Mouse (Mus musculus) naive thymus-derived CD4-positive, alpha-beta T cell, adult 2 months (primary cell): ENCODE results near the gene Mpl.

ENCODE experiments used
- DNase-seq: peaks from one replicate; pipeline ENCODE4 v3.0.0-alpha.2; 2011; ENCODE audit warnings: low read depth

Mpl gene

DNA sequence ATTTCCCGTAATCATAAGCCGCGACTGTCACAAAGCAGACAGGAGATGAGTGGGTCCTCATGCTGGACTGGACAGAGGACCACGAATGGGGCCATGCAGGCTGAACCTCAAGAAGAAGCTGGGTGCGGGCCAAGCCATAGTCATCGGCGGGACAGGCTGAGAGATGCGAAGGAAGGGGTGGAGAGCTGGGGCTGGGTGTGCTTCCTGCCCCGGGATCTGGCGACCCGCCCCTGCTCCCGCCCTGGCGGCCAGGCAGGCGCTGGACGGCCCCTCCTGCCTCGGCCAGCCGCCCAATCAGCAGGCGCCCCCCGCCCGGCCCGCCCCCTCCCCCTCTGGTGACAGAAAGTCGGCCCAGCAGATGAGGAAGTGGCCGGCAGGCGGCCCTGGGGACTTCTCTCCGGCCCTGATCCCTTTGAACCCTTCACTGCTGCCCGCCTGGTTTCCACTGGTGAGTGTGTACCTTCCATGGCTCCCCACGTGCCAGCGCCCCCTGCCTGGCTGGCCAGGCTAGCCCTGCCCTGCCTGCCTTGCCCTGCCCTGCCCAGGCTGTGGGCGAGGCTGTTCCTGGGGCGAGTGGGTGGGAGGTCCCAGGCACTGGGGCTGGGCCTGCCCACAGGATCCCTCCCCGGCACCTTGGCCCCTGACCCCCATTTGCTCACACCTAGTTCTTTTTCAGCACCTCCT lies 29.4 kb downstream of the Mpl start, which contains the start of gene Elovl1:
Gene Elovl1, plus strand, starts transcription at position 326 of the 684 bp plus-strand sequence.
- peak; percentile 78 for DNase-seq

DNA sequence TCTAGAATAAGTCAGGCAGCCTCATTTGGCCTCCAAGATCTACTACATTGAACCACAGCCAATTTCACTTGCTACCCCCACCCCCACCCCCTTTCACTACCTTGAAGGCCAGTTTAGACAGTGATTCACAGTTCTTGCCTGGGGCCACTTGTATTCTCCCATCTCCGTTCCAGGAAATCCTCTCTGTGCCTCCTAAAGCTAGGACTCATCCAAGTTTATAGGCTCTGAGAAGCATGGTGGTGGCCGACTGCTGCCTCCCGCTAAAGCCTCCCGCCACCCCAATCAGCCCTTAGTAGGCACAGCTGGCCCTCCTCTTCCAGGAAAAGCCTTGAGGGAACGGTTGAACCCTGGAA lies 29.9 kb downstream of the Mpl start:
- DNase-seq: no peak

DNA sequence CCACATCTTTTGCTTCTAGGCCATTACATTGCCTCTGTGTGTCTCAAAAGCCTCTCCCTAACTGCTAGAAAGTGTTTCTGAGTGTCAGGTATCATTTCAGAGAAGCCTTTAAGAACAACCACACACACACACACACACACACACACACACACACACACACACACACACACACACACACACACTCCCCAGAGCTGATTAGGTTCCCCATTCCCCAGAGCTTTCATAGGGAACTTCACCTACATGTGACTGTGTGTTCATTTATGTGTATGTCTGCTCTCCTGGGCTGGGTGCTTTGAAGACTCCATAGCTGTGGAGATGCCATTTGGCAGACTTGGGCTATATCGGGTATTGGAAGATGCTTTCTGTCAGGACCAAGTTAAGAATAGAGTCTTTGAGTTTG lies 31.9 kb downstream of the Mpl start:
- no peak for DNase-seq

DNA sequence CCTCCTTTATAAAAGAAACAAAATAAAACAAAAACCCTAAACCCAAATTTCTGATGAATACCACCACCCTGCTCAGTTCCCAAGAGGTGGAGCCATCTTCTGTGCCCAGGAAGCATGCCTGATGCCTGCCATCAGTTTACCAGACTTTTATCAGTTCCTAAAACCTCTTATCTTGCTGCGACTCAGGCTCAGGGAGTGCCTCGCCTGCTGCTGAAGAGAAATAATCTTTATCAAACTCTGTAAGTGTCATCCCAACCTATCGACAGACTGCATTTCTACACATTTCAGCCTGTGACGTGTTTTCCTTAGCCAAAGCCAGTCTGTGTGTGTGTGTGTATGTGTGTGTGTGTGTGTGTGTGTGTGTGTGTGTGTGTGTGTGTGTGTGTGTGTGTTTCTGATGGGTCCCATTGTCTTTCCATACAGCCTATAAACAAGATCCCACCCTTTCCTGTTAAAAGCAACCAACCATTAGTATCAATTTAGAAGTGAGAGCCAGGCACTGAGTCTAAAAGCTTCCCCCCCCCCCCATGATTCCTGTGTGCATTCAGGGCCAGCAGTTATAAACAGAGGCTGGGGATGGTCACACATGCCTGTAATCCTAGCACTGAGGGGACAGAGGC lies 32.7 kb downstream of the Mpl start:
- DNase-seq: no peak

DNA sequence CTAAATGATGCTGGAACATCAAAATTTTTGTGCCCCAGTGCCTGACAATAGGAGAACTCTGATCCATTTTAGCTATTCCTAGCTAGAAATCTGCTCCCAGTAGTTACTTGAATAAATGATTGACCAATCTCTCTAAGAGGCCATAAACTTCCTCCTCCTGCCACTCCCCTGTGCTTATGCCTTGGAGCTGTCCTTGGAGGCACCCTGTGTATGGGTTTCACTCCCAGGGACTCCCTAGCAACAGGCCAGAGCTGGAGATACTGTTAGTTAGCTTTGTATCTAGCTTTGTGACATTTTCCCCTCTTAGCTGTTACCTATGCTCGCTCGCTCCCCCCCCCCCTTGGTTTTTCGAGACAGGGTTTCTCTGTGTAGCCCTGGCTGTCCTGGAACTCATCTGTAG lies 35.9 kb downstream of the Mpl start:
- DNase-seq: no peak

DNA sequence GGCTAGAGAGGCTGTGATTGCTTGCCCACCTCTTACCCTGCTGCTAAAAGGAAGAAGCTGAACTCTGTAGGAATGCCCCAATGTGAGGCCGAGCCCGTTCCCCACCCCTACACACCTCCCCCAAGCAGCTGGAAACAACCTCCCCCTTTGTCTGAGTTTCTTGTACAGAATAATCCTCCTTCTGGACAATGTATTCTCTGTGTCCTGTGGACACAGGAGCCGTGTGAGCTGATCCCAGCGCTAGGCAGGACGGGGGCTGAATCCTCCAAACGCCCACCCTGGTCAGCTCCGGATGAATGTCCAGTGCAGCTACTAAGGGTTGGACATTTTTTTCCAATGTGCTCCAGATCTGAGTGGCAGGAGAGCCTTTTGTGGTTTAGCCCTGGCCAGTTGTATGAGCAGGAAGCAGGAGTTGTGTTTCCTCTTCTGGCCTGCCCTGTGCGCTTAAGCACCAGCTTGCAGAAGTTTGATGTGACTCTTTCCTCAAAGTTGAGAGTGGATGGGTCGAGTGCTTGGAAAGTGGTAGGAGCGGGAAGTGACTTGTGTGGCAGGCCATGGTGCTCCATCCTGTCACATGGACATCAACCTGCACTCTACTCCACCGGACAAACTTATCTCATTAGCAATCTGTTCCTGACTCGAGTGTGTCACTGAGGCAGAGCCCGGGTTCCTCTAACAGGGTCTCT lies 40.1 kb downstream of the Mpl start:
- DNase-seq: no peak

DNA sequence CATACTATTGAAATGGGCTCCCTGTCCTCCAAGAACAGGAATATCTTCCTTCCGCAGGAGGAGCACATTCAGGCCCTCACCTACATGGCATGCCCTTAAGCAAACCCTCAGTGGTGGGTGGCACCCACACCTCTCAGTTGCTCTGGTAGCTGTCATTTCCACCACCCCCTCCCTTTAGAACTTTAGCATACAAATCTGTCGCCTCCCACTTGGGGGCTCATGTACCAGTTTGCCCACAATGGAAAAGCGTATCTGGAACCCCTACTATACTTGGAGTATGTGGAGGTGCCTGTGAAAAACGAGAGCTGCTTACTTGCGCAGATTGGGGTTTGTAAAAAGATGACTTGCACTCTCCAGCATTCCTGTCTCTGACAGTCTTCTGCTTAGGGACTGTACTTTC lies 41.0 kb downstream of the Mpl start:
- no peak for DNase-seq

DNA sequence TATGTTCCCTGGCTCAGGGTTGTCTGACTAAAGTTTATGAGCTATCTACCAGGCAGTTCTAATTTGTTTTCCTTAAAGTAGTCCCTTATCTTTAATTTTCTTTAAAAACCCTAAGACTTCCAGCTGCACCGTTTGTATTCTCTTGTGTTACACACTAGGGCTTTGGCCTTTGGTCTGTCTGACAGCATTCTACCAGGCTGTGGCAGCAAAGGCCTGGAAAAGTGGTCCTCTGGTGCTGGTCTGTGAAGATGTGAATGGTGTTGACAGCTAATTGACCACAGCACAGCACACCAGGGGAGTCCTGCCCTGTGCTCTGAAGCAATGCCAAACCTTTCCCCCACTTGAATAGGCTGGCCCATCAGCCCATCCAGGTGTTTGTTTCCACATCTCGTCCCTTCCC lies 41.5 kb downstream of the Mpl start:
- no peak for DNase-seq

DNA sequence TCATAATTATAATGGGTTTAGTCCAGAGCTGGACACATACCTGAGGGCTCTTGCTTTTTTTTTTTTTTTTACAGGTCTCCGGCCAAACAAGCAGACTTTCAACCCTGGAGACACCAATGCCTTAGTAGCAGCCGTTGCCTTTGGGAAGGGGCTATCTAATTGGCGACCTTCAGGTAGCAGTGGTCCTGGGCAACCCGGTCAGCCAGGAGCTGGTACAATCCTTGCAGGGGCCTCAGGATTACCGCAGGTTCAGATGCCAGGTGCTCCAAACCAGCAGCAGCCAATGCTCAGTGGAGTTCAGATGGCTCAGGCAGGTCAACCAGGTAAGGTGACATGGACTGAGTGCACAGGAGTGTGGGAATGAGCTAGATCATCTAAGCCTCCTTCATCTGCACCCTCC lies 43.8 kb downstream of the Mpl start:
- no peak for DNase-seq

DNA sequence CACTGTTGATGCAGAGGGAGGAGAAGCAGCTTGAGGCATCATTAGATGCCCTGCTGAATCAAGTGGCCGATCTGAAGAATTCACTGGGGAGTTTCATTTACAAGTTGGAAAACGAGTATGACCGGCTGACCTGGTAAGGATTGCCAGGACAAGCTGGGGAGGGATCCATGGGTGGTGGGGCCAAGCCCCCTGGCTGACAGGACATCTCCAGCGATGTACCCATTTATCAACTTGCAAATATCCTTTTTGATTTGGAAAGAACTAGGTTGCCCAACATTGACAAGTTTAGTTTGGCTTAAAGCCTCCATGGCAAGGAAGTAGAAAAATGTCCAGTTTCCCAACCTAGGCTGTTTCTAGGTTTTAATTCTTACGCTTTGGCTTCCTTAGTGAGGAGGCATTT lies 46.4 kb downstream of the Mpl start:
- no peak for DNase-seq

DNA sequence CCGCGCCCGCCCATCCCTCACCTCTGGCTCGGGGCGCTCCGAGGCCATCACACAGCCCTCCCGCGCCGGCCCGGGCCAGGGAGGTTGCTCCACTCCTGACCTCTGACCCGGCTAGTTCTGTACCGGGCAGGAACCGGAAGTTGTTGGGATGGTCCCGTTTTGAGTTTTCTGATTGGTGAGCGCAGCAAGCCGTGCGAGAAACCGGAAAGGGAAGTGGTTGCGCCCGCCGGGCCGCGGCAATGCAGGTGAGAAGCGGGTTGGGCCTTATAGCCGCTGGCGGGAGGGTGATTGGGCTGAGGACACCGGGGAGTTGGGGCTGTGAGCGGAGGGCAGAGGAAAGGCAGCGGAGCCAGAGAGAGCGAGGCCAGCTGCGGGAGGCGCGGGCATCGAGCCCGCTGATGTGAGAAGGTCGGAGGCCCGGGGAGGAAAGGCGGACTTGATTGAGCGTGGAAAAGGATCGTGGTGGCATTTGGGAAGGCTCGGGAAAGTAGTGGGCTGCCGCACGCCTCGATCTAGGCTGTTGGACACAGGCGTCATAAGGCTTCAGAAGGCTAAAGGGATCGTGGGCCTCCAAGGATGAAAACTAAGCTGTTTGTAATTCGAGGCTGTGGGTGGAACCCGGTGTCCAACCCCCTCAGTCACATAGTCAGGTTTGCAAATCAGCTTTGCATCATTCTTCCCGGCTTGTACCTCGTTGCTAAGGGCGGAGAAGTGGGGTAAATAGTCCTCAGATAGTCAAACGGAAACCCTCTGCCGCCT lies 48.0 kb downstream of the Mpl start, which contains the start of the genes Szt2 and Med8:
Gene Szt2, minus strand, starts transcription at position 132 of the 759 bp plus-strand sequence.
Gene Med8, plus strand, starts transcription at position 196 of the 759 bp plus-strand sequence.
- peak; percentile 92 for DNase-seq

DNA sequence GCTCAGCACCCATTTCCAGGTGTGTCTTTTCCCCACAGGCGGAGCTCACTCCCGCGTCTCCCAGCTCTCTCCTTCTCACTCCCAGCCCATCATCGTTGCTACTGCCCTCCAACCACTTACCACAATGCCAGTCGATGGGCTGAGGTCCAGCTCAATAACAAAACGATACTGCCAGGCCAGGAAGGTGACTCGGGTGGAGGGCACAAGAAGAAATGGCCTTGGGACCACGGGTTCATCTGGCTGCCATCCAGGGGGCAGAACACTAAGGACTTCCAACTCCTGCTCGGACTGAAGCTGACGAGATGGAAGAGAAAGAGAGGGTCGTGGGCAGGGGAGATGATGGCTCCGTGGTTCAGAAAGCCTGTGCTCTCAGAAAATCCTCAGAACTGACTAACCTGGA lies 54.6 kb downstream of the Mpl start:
- no peak for DNase-seq

DNA sequence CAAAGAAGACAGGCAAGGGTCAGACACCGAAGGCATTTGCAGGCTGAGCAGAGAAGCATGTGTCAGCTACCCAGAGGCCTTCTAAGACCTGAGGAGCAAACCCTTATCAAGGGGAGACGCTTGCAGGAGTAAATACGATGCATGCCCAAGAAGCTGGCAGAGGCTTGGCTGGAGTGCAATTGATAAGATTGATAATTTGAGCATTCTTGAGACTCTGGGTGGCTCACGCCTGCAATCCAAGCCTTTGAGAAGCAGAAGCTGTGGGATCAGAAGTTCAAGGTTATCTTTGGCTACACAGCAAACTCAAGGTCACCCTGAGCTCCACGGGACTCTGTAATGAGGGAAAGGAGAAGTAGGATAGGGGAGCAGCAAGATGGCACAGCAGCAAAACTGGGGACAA lies 55.4 kb downstream of the Mpl start:
- DNase-seq: no peak

DNA sequence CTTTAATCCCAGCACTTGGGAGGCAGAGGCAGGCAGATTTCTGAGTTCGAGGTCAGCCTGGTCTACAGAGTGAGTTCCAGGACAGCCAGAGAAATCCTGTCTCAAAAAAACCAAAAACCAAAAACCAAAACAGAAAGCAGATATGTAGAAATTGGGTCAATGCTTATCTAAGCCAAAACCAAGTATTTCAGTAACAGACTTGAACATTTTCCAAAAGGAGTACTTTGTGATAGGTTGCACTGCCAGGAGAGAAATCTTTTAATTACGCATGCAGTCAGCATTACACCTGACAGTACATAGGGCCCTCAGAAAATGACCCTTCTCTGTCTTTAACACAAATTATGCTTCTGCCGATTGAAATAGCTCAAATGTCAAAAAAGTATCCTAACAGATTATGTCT lies 55.9 kb downstream of the Mpl start:
- no peak for DNase-seq

DNA sequence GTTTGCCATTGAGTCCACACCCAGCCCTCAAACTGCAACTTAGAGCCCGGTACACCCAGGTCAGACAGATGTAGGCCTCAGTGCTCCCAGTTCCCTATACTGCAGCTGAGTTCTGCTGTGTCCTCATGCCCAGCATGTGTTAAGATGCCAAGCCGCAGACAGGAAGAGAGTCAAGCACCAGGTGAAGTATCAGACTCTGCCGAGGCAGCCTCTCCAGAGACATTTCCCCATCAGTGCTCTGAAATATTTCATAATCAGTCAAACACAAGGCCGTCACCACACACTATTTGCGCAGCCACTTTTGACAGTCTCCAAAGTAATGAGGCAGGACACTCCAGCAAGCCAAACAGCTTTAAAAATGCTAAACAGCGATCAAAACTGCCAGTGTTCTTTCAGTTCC lies 58.9 kb downstream of the Mpl start:
- DNase-seq: no peak

DNA sequence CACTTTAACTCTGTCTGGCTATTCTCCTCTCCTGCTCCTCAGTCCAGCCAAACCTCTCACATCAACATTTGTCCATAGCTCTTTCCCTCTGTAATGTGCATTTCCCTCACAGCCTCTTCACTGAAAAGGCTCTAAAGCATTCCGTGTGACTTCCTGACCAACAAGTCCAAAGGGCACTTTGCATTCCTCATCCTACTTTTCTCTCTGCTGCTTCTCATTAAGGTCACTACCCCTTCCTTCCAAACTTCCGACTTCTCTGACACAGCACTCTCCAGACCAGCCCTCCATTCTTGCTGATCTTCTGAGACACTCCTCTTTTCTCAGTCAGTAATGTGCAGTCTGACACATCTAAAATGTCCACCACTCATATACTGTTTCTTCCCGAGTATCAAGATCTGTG lies 60.9 kb downstream of the Mpl start:
- no peak for DNase-seq

DNA sequence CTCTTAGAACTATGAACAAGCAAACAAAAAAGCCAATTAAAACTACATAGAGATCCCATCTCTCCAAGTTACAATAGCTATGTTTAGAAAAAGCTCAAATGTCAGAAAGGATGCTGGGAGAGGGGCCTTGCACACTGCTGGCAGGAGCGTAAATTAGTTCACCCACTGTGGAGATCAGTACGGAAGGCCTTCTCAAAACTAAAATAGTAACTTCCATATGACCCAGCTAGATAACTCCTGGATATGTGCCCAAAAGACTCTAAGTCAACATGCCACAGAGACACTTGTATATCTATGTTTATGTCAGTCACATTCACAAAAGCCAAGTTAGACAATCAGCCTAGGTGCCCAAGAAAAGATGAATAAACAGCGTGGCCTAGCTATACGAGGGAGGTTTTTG lies 62.0 kb downstream of the Mpl start:
- DNase-seq: no peak

DNA sequence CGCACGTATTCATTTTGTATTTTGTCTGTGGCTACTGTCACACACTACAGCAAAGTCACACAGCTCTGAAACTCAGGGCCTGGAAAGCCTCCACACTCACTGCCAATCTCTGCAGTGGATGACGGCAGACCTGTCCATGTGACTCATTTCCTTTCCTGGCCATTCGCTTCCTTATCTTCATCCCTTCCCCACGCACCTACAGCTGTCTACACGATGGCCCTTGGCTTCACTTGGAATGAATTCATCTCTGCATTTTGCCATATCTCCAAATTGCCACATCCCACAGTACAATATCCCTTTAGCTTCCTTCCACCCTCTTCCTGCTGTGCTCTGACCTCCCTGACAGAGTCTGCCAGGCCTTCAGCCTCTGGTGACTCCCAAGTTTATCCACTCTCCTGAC lies 62.8 kb downstream of the Mpl start:
- DNase-seq: no peak
